Mouse (Mus musculus) liver, adult 2 months (tissue): ENCODE measurements around the gene Atp10a.

Experiments used
- CTCF ChIP-seq: fragments of 200-500 bp; IDR thresholded peaks from 2 replicates; pipeline ENCODE4 v1.5.1; 2011; ENCODE audit warnings: low read depth, low read length, control low read depth
- POLR2A ChIP-seq: fragments of 200-500 bp; IDR thresholded peaks from 2 replicates; pipeline ENCODE4 v1.6.1; 2011; ENCODE audit warnings: low read length, control low read depth; ENCODE audit not compliant: insufficient read depth; ENCODE audit errors: extremely low read depth

DNA sequence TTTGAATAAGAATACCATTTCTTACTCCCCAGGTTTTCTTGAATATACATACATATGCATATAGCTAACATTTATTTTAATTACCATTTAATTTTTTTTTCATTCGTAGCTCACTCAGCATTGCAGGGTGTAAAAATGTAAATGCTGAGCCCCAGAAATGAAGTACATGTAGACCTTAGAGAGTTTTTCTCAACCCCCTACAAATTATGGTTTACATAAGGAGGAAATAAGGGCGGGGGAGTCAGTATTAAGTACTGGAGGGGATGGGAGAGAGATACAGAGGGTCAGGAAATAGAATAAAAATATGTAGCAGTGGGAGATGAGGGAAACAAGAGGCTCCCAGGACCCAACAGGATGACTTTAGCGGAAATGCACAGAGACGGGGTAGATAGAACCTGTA, 188.5 kb downstream of the Atp10a start:
- TF ChIP-seq CTCF (no peak), POLR2A (no peak)
